Mouse (Mus musculus) liver, adult 2 months (tissue): ENCODE data around the gene Usp50.

Experiments
- CTCF ChIP-seq: fragments of 200-500 bp; IDR thresholded peaks from 2 replicates; pipeline ENCODE4 v1.5.1; 2011; ENCODE audit warnings: low read depth, low read length, control low read depth
- POLR2A ChIP-seq: fragments of 200-500 bp; IDR thresholded peaks from 2 replicates; pipeline ENCODE4 v1.6.1; 2011; ENCODE audit warnings: low read length, control low read depth; ENCODE audit not compliant: insufficient read depth; ENCODE audit errors: extremely low read depth

- no peak for TF ChIP-seq CTCF
- no peak for TF ChIP-seq POLR2A
These were observed 3.0 kb downstream of the Usp50 start for GRCm38 (mm10) chr2:126780286-126780685.
